Mouse (Mus musculus) CH12.LX (cell line): ENCODE data around the gene Rngtt.

Experiments
- EP300 ChIP-seq: IDR thresholded peaks from 2 replicates; pipeline ENCODE4 v1.6.1; 2011; ENCODE audit warnings: low read length, improper control_type of control experiment
- IRF4 ChIP-seq: IDR thresholded peaks from 2 replicates; pipeline ENCODE4 v1.6.1; 2014; ENCODE audit warnings: low read depth, mild to moderate bottlenecking, inconsistent platforms, low read length, improper control_type of control experiment
- MAX ChIP-seq: IDR thresholded peaks from 2 replicates; pipeline ENCODE4 v1.6.1; 2011; ENCODE audit warnings: low read length, improper control_type of control experiment
- MEF2A ChIP-seq: IDR thresholded peaks from 2 replicates; pipeline ENCODE4 v1.6.1; 2014; ENCODE audit warnings: low read depth, mild to moderate bottlenecking, inconsistent platforms, low read length, improper control_type of control experiment, borderline replicate concordance
- POLR2A ChIP-seq: IDR thresholded peaks from 2 replicates; pipeline ENCODE4 v1.6.1; 2011; ENCODE audit warnings: low read depth, mild to moderate bottlenecking, improper control_type of control experiment, low read length

GRCm38 (mm10) chr4:33467627-33468026, 157.5 kb downstream of the Rngtt start:
- peak; percentile 86 for TF ChIP-seq EP300
- TF ChIP-seq POLR2A: no peak
- TF ChIP-seq MAX: no peak
- no peak for TF ChIP-seq MEF2A
- TF ChIP-seq IRF4: peak; percentile 97
